Mouse (Mus musculus) hematopoietic stem cell, adult 5-6 weeks (primary cell): ENCODE results near the gene Lig3. TPM values are rescaled to one million over a fixed set of nuclear protein-coding genes. Genes with fewer than 3 reads are reported as not detected.
"Not testable (repeated sequence)": the region's sequence is repeated elsewhere in the genome, so short reads cannot be mapped to it uniquely, and the experiment has no call there.

Source experiments
- ATAC-seq, 2 experiments: fragments of 125-278 bp in 1 of 2; replicated peaks in 1 of 2; 2 replicates each; pipeline ENCODE4 v1.8.0; 2016 to 2017; ENCODE audit warnings: inconsistent platforms in 2 of 2, mild to moderate bottlenecking in 2 of 2, moderate number of reproducible peaks in 2 of 2, low read depth in 1 of 2, moderate TSS enrichment in 1 of 2; ENCODE audit not compliant: low FRiP score in 2 of 2, poor library complexity in 2 of 2, severe bottlenecking in 2 of 2, insufficient read depth in 1 of 2, low TSS enrichment in 1 of 2
- total RNA-seq: library from RNA; stranded (forward); fragments of 172-1452, 232-1000 nt; gene quantifications from 2 replicates; pipeline ENCODE4 v1.2.3, GENCODE M21; 2017

The Lig3 gene
- total RNA-seq, 1 experiment from 2014 or later: 47.4 TPM

GRCm38 (mm10) chr11:82819350-82819749 lies 38.4 kb downstream of the Lig3 start:
- ATAC-seq: no peak; a peak in 1 of 4 replicates

- no peak for ATAC-seq
These were observed 40.0 kb downstream of the Lig3 start for GRCm38 (mm10) chr11:82820788-82821456.

- no peak for ATAC-seq
These were observed 45.9 kb downstream of the Lig3 start for GRCm38 (mm10) chr11:82826818-82827217.

GRCm38 (mm10) chr11:82831008-82831893 lies 50.3 kb downstream of the Lig3 start:
- no peak for ATAC-seq

- ATAC-seq: not testable (repeated sequence)
These were observed 51.5 kb downstream of the Lig3 start for GRCm38 (mm10) chr11:82832402-82832801.

DNA sequence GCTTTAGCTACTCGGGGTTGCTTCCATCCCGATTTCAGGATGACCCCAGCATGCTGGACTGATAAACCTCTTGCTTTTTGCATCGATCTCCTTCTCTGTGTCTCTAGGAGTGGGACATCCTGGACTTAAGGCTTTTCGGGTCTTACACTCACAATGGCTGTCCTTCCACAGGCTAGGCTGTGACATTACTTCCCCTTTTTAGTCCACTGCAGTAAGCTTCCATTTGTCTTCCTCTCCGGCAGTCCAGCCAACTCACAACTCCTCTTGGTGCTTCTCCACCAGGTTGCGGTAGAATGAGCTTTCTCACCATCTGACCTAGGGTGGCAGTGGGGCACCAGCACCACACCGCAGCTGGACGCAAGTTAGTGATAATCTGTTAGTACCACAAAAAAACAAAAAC lies 53.0 kb downstream of the Lig3 start:
- peak; percentile 42 to 60; a peak in 2 of 4 replicates for ATAC-seq

DNA sequence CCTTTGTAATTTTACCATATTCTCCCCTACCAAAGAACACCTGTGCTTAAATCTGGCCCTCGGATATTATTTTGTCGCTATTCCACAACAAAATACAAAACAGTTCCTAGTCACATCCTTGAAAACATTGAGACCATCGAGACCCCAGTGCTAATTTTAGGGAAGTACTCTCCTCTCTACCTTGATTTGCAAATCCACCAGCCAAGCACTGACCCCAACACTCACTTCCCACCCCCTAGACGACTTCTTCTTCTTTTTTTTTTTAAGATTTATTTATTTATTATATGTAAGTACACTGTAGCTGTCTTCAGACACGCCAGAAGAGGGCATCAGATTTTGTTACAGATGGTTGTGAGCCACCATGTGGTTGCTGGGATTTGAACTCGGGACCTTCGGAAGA lies 53.5 kb downstream of the Lig3 start:
- ATAC-seq: not testable (repeated sequence)

DNA sequence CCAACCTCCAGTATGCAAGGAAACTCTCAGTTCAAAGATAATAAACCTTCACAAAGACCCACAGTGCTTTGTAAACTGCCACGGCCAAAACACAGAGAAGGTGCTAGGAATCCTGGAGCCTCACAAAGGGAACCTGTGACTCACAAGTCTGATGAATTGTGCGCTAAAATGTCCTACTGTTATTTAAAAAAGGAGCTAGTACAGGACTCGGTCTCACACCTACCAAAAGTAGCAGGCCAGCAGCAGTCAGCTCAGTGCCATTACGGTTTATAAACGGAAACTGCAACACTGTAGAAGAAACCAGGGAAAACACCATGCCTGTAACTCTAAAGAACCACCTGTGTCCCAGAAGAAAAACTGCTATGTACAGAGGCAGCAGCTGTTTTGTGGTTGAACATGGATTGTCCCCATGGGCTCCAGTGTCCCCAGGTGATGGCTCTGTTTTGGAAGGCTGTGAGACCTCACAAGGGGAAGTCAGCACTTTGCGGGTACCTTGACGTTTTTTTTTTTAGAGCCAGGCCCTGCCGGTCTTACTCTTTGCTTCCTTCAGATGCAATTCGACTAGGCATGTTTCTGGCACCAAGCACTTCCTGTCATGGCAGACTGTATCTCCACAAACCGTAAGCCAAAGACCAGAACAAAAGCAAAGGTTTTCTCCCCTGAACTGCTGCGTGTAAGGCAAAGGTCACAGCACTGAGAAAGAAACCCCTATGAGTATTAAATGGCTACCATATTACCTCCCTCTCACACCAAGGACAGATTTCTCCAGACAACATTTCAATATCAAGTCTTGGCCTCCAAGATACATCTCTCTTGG lies 54.9 kb downstream of the Lig3 start:
- ATAC-seq: no peak

GRCm38 (mm10) chr11:82837192-82837591 lies 56.3 kb downstream of the Lig3 start:
- no peak for ATAC-seq

DNA sequence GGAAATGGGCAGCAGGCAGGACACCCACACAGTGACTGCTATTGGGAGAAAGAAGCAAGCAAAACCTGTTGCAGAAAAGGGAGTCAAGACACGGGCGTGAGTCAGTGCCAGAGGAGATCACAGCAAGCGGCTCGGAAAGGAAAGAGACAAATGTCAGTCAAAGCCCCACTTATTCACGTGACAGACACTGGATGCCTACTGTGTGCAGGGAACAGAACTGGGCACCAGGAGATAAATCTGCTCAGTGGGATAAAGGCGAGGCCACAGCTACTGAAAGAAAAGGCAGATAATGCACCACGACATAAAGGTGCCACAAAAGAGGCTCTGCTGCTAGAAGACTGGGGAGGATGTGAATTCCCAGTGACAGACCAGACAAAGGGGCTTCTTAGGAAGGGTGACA lies 56.9 kb downstream of the Lig3 start:
- no peak for ATAC-seq

- no peak for ATAC-seq
These were observed 57.6 kb downstream of the Lig3 start for GRCm38 (mm10) chr11:82838511-82838910.

DNA sequence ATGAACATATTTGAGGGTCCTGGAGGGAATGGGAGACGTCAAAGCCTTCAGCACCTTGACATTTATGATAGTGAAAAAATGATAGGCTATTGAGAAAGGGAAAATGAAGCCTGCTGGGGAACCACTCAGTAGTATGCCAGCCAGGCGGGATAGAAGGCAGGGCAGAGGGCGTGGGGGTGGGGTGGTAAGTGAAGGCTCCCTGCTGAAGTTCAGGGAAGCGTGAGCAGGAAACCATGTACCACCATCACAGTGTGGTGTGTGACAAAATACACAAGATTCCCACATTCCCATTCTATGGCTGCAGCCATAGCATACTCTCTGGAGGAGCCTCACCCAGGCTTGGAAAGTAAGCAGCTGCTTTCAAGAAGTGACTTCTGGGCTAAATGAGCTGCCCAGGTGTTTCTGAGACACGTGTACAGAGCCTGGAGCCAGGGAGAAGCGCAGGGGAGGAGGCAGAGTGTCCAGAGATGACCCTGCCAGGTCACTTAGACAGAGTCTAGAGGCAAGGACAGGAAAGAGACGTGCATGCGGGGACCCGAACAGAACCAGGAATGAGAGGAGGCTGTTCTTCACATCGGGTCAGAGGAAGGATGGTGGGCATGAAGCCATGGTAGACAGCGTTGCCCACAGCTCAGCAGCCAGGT lies 64.0 kb downstream of the Lig3 start:
- ATAC-seq: peak in 1 of 2 experiments; percentile 3; a peak in 1 of 4 replicates

DNA sequence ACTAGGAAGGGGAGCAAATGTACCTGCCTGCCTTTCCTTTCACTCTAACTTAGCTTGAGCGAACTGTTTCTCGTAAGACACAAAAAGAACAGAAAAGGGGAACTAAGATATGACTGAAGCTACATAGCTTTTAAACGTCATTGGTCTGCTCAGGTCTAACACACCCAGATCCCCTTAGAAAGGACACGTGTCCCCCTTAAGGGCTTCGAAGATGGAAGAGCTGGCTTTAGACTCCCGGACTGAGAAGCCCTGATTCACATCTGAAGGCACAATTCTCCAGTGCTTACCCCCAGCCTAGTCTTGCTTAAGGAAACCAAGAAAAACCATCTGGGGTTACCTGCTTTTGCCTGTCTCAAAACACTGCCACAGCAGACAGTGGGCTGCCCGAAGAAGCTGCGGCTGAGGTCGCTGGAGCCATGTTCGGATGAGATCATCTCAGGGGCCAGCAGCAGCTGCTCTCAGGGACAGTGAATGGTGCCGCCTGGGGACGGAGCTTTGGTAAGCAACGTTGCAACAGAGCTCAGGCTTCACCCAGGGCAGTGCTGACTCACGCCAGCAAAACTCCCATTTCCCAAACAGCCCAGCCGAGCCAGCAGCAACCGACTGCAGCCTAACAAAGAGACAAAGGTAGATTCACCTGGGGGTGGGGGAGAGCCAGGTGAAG lies 64.6 kb downstream of the Lig3 start:
- peak; percentile 81 to 86 for ATAC-seq

DNA sequence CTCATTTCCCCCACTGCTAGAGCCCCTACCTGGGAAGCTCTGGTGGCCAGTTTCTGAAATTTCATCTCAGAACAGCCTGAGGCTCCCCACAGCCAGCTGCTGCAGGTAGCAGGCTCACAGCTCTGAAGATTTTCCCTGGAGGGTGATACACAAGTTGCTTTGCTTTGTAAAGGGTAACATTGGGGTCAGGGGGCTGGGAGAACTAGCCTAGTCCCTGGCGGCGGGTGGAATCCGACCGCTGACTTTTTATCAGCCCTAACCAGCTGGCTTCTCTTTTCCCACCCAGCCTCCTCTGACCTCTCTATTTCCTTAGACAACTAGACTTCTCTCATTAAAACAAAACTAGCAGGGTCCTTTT lies 65.2 kb downstream of the Lig3 start:
- ATAC-seq: peak; percentile 47 to 56

DNA sequence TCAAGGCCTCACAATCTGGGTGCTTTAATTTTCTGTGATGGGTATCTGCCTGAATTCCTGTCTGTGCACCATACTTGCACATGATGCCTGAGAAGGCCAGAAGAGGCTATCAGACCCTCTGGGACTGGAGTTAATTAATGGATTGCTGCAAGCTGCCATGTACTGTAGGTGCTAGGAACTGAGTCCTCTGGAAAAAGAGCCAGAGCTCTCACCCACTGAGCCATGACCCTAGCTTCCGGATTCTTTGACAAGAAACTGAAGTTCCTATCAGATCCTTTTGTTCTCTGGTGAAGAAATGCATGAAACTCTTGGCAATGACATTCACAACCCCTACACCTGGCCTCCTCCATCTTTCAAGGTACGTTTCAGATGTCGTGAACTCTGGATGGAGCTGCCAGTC lies 66.0 kb downstream of the Lig3 start:
- ATAC-seq: no peak

GRCm38 (mm10) chr11:82847571-82848000 lies 66.7 kb downstream of the Lig3 start:
- no peak for ATAC-seq

- ATAC-seq: no peak
These were observed 69.4 kb downstream of the Lig3 start for GRCm38 (mm10) chr11:82850259-82850658.
